Mouse (Mus musculus): ENCODE results near the gene Dlgap1.

DNA sequence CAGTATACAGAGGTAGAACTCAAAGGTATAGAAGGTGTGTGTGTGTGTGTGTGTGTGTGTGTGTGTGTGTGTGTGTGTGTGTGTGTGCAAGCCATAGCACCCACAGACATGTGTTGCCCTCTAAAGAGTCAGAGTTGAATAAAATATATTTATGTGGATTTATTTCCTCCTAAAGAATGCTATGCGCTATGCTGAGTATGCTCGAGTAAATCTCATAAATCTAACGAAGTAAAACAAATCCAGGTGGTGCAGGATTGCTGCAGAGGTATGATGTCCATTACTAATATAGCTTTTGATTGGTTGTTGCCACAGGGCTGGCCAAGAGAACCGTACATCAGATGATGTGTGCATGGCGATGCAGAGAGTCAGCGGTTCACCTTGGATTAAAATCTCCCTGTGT, 222.4 kb downstream of the Dlgap1 start:
- TF ChIP-seq CTCF (IDR thresholded peaks at IDR 0.05; ENCODE audit: low read depth) (no peak), EP300 (IDR thresholded peaks at IDR 0.05; ENCODE audit: low read depth) (no peak)
